ENCODE assay signal across 1 mouse cellular context in the genomic region with DNA sequence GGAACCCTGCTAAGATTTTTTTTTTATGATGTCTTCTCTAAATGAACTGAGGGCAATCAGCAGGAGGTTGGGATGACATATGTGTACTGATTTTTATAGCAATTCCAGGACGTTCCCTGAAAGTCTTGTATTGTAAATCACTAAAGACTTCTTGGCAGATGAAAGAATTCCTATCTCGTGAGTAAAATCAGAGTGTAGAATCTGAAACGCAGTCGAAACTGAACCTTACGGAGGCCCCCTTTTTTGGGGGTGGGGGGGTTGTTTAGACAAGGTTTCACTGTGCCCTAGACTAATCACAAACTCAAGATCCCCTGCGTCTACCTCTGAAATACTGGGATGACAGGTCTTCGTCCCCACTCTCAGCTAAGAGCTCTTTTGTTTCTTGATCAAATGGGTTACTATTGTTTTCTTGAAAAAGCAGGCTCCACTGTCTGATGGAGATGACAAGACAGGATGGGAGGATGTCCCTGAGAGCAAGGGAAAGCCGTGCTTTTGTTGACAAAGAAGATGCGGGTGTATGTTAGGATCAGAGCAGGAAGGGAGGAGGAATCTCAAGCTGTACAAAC.
TF ChIP-seq lines count a peak whose summit lies in the region.

No protein-coding gene starts in this region.

TF ChIP-seq in CH12.LX, 34 proteins besides CTCF, POLR2A, EP300 and RAD21 (continued from another document):
- TF ChIP-seq ETS1 (conservative IDR thresholded peaks at IDR 0.05; ENCODE audit: low read depth, low read length) (no peak), USF1 (IDR thresholded peaks at IDR 0.05; ENCODE audit: low read depth, low read length) (no peak), UBTF (IDR thresholded peaks at IDR 0.05; ENCODE audit: low read depth, low read length) (no peak)
TF ChIP-seq in CH12.LX: peak in this region for 0.
